Mouse (Mus musculus) heart, postnatal 0 days (tissue): ENCODE measurements around the gene Gsdmc3. TPM values are rescaled to one million over a fixed set of nuclear protein-coding genes. Genes with fewer than 3 reads are reported as not detected.
"Not testable (repeated sequence)": the region's sequence is repeated elsewhere in the genome, so short reads cannot be mapped to it uniquely, and the experiment has no call there.

ENCODE experiments used
- ATAC-seq: fragments of 200-750 bp; cut with Nextera tagmentation; 2 replicates; pipeline ENCODE4 v1.8.0; 2017; ENCODE audit warnings: low read depth, moderate number of reproducible peaks, moderate library complexity; ENCODE audit not compliant: insufficient read depth
- DNase-seq: peaks from one replicate; pipeline ENCODE4 v3.0.0-alpha.2; 2016; ENCODE audit warnings: low spot score
- H3K27ac ChIP-seq: fragments of 300-500 bp; sonication (generic); 2 replicates; pipeline ENCODE4 v1.5.1; 2014; ENCODE audit warnings: low read depth, mild to moderate bottlenecking
- H3K27me3 ChIP-seq: fragments of 300-500 bp; sonication (generic); 2 replicates; pipeline ENCODE4 v1.6.1; 2014; ENCODE audit warnings: low read length, mixed read lengths; ENCODE audit not compliant: control insufficient read depth, insufficient read depth
- H3K36me3 ChIP-seq: fragments of 300-500 bp; sonication (generic); replicated peaks from 2 replicates; pipeline ENCODE4 v1.6.1; 2014; ENCODE audit warnings: low read length, mixed read lengths; ENCODE audit not compliant: control insufficient read depth, insufficient read depth
- H3K4me1 ChIP-seq: fragments of 300-500 bp; sonication (generic); 2 replicates; pipeline ENCODE4 v1.6.1; 2014; ENCODE audit warnings: antibody characterized with exemption; ENCODE audit not compliant: control insufficient read depth, insufficient read depth
- H3K4me2 ChIP-seq: fragments of 300-500 bp; sonication (generic); 2 replicates; pipeline ENCODE4 v1.6.1; 2014; ENCODE audit warnings: low read depth, mild to moderate bottlenecking, low read length, moderate library complexity
- H3K4me3 ChIP-seq: fragments of 300-500 bp; sonication (generic); 2 replicates; pipeline ENCODE4 v1.5.1; 2014; ENCODE audit warnings: low read depth, low read length
- H3K9ac ChIP-seq: fragments of 300-500 bp; sonication (generic); replicated peaks from 2 replicates; pipeline ENCODE4 v1.6.1; 2014; ENCODE audit warnings: low read depth, low read length, mixed read lengths
- H3K9me3 ChIP-seq: fragments of 300-500 bp; sonication (generic); replicated peaks from 2 replicates; pipeline ENCODE4 v1.6.1; 2016; ENCODE audit warnings: low read length; ENCODE audit not compliant: control insufficient read depth
- CTCF ChIP-seq: IDR thresholded peaks from 2 replicates; pipeline ENCODE4 v1.5.1; 2016; ENCODE audit warnings: antibody characterized with exemption, control low read depth, low read depth
- EP300 ChIP-seq: IDR thresholded peaks from 2 replicates; pipeline ENCODE4 v1.6.1; 2016; ENCODE audit warnings: antibody characterized with exemption, low read depth
- WGBS: fragments of 180-500 bp; shearing (Covaris S2); extraction: QIAGEN DNeasy Blood & Tissue Kit; methylation state at CpG from one replicate; pipeline ENCODE4 v1.1.7; 2014; 5-methylcytosine and 5-hydroxymethylcytosine counted together
- polyA plus RNA-seq: library from polyadenylated mRNA; unstranded; fragments of >200 nt; fragmentation: Nextera tagmentation; extraction: Ambion mirVana; gene quantifications from 2 replicates; pipeline ENCODE4 v1.2.1, GENCODE M21; 2015
- total RNA-seq: library from RNA; depleted of rRNA; stranded (reverse); fragments of >200 nt; gene quantifications from 2 replicates; pipeline ENCODE4 v1.2.3, GENCODE M21; 2014; ENCODE audit warnings: low replicate concordance; rRNA removed

Gsdmc3 gene
- total RNA-seq: 5.2 TPM in 1 of 2 replicates, not detected in the other
- polyA plus RNA-seq: not detected in 2 replicates

DNA sequence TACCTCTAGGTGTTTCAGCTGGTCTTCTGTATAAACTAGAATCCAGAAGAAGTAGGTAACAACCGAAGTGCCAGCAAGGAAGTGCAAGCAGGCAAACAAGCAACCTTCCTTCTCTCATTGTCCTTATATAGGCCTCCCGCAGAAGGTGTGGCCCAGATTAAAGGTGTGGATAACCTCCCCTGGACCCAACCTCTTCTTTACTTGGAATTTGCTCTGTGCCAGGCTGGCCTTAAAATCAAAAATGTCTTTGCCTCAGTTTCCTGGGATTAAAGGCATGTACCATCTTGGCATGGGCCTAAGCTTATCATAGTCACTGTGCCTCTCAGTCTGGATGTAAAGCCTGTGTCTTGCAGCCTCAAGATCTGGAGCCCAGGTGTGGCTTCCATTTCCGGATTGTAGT, at the start of gene Gsdmc3:
Gene Gsdmc3, minus strand, starts transcription at position 101 of the 400 bp plus-strand sequence.
- H3K9me3 ChIP-seq, H3K27me3 ChIP-seq, H3K27ac ChIP-seq, H3K4me1 ChIP-seq, ATAC-seq, H3K36me3 ChIP-seq, H3K4me3 ChIP-seq, DNase-seq, H3K9ac ChIP-seq, H3K4me2 ChIP-seq: not testable (repeated sequence)
- 65% methylated on average over 1 of the region's 3 CpGs for WGBS

GRCm38 (mm10) chr15:63926201-63926600, 47.8 kb upstream of the Gsdmc3 start:
- ATAC-seq (no peak), DNase-seq (no peak)
- no peaks in the 10 kb centered on the region for H3K9me3 ChIP-seq
- H3K36me3 ChIP-seq: peaks cover 17% of the 10 kb centered on the region
- no peaks in the 10 kb centered on the region for H3K4me1 ChIP-seq
- 71% methylated on average over 3 of the region's 3 CpGs for WGBS
- no peak overlapping the region for H3K27ac ChIP-seq
- H3K4me2 ChIP-seq: no peak overlapping the region
- no peak overlapping the region for H3K4me3 ChIP-seq
- H3K9ac ChIP-seq: no peak overlapping the region
- no peaks in the 10 kb centered on the region for H3K27me3 ChIP-seq
- TF ChIP-seq CTCF: no peak
- no peak for TF ChIP-seq EP300

DNA sequence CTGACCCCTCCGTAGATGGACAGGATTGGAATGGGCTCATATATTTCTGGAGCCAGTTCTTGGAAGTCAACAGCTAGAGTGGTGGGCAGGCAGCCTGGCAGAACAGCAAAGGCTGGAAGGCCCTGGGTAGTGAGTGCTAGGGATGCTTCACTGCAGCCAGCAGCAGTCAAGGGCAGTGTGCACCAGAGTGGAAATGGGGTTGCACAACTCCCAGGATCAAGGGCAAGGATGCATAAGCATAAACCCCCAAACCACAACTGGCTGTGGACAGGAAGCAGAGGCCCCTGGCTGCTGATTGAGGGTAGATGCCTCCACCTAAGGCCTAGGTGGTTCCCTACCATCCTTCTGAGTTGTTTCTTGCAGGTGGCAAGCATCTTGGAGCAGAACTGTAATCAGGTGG, 46.1 kb upstream of the Gsdmc3 start:
- Histone ChIP-seq H3K9me3 (no peaks in the 10 kb centered on the region), H3K4me1 (no peaks in the 10 kb centered on the region), H3K36me3 (peaks cover 6% of the 10 kb centered on the region; the same call in 1 of the 2 replicates), H3K9ac (no peak overlapping the region), H3K27me3 (no peaks in the 10 kb centered on the region), H3K4me2 (no peak overlapping the region), H3K27ac (no peak overlapping the region), H3K4me3 (no peak overlapping the region)
- 67% methylated on average over 1 of the region's 1 CpGs for WGBS
- ATAC-seq: no peak
- no peak for DNase-seq
- TF ChIP-seq EP300 (no peak), CTCF (no peak)

DNA sequence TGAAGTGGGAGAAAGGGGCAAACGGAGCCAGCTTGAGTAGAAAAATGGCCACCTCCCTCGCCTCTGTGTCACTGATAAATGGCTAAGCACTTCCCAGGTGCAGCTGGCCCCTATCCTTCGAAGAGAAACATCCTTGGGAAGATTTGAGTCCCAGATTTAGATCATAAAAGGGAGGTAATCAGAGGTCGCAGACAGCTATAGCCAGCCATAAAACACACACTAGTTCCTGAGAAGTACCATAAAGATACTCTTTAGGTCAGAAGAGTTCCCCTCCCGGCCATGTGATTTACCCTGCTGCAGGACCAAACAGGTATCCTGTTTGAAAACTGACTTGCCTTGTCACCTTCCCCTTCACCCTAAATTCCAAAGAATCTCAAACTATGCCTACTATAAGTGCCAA, 43.3 kb upstream of the Gsdmc3 start:
- not testable (repeated sequence) for ATAC-seq, H3K27ac ChIP-seq, H3K9ac ChIP-seq, H3K9me3 ChIP-seq, H3K36me3 ChIP-seq, DNase-seq, H3K4me1 ChIP-seq, H3K27me3 ChIP-seq, H3K4me2 ChIP-seq, H3K4me3 ChIP-seq
- WGBS: no CpG with 5 or more reads among the region's 5 CpGs

DNA sequence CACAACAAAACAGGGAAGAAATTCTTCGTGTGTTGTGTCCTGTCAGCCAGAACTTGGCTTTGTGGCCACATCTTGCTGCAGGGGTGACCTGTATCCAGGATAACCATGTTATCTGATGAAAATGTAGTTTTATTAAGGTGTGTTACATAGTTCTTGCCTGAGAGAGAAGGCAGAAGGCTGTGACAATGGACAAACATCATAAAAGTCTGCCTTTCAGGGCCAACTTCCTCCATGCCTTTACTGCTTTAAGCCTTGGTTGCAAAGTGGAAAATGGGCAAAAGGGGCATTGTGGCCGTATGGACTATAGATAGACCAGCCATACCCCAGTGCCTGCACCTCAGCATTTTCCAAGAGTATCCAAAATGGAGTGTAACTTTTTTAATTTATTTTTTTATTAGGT, 41.4 kb upstream of the Gsdmc3 start:
- H3K27me3 ChIP-seq, DNase-seq, H3K36me3 ChIP-seq, H3K4me3 ChIP-seq, H3K9ac ChIP-seq, H3K9me3 ChIP-seq, H3K4me2 ChIP-seq, ATAC-seq, H3K4me1 ChIP-seq, H3K27ac ChIP-seq: not testable (repeated sequence)
- WGBS: 66% methylated on average over 1 of the region's 2 CpGs

- not testable (repeated sequence) for ATAC-seq, H3K9me3 ChIP-seq, H3K4me2 ChIP-seq, DNase-seq, H3K9ac ChIP-seq, H3K27ac ChIP-seq, H3K36me3 ChIP-seq, H3K4me1 ChIP-seq, H3K4me3 ChIP-seq, H3K27me3 ChIP-seq
- WGBS: 88% methylated on average over 3 of the region's 4 CpGs
Observed at GRCm38 (mm10) chr15:63916584-63916983, 38.2 kb upstream of the Gsdmc3 start.

- WGBS: 81% methylated on average over 2 of the region's 2 CpGs
- not testable (repeated sequence) for H3K27me3 ChIP-seq, H3K9me3 ChIP-seq, H3K4me2 ChIP-seq, ATAC-seq, H3K9ac ChIP-seq, H3K36me3 ChIP-seq, H3K4me1 ChIP-seq, H3K4me3 ChIP-seq, DNase-seq, H3K27ac ChIP-seq
Observed at GRCm38 (mm10) chr15:63912197-63912596, 33.8 kb upstream of the Gsdmc3 start, which contains the start of gene Gsdmc4. Gene Gsdmc4, minus strand, starts transcription at chr15:63912297.

- not testable (repeated sequence) for H3K27ac ChIP-seq, H3K4me2 ChIP-seq, ATAC-seq, H3K9me3 ChIP-seq, H3K9ac ChIP-seq, H3K4me1 ChIP-seq, DNase-seq, H3K36me3 ChIP-seq, H3K4me3 ChIP-seq, H3K27me3 ChIP-seq
Observed at GRCm38 (mm10) chr15:63909896-63910295, 31.5 kb upstream of the Gsdmc3 start.
